Mouse (Mus musculus) stomach, postnatal 0 days (tissue): Measurements from ENCODE around the gene Mettl26. TPM values are rescaled to one million over a fixed set of nuclear protein-coding genes. Genes with fewer than 3 reads are reported as not detected.

Experiments
- ATAC-seq: fragments of 200-750 bp; cut with Nextera tagmentation; 2 replicates; pipeline ENCODE4 v1.8.0; 2017; ENCODE audit not compliant: low FRiP score, low TSS enrichment
- DNase-seq: peaks from one replicate; pipeline ENCODE4 v3.0.0-alpha.2; 2016; ENCODE audit warnings: low spot score
- H3K27ac ChIP-seq: fragments of 300-500 bp; sonication (generic); replicated peaks from 2 replicates; pipeline ENCODE4 v1.5.1; 2014; ENCODE audit warnings: mild to moderate bottlenecking, control low read depth
- H3K27me3 ChIP-seq: fragments of 300-500 bp; sonication (generic); 2 replicates; pipeline ENCODE4 v1.6.1; 2014; ENCODE audit warnings: low read length; ENCODE audit not compliant: control insufficient read depth, insufficient read depth
- H3K36me3 ChIP-seq: fragments of 300-500 bp; sonication (generic); 2 replicates; pipeline ENCODE4 v1.6.1; 2014; ENCODE audit warnings: low read length, mixed read lengths; ENCODE audit not compliant: control insufficient read depth, insufficient read depth
- H3K4me1 ChIP-seq: fragments of 300-500 bp; sonication (generic); replicated peaks from 2 replicates; pipeline ENCODE4 v1.6.1; 2014; ENCODE audit warnings: antibody characterized with exemption; ENCODE audit not compliant: control insufficient read depth, insufficient read depth
- H3K4me2 ChIP-seq: fragments of 300-500 bp; sonication (generic); replicated peaks from 2 replicates; pipeline ENCODE4 v1.6.1; 2014; ENCODE audit warnings: low read depth, mild to moderate bottlenecking, control low read depth, moderate library complexity
- H3K4me3 ChIP-seq: fragments of 300-500 bp; sonication (generic); 2 replicates; pipeline ENCODE4 v1.5.1; 2014; ENCODE audit warnings: low read depth, low read length, control low read depth
- H3K9ac ChIP-seq: fragments of 300-500 bp; sonication (generic); 2 replicates; pipeline ENCODE4 v1.6.1; 2014; ENCODE audit warnings: mild to moderate bottlenecking, low read length, control low read depth, mixed read lengths
- H3K9me3 ChIP-seq: fragments of 300-500 bp; sonication (generic); 2 replicates; pipeline ENCODE4 v1.6.1; 2016; ENCODE audit warnings: low read length; ENCODE audit not compliant: control insufficient read depth
- CTCF ChIP-seq: IDR thresholded peaks from 2 replicates; pipeline ENCODE4 v1.5.1; 2016; ENCODE audit warnings: antibody characterized with exemption, low read depth, mild to moderate bottlenecking, moderate library complexity
- EP300 ChIP-seq: optimal IDR thresholded peaks from 2 replicates; pipeline ENCODE3; 2016; ENCODE audit warnings: antibody characterized with exemption
- WGBS: fragments of 180-500 bp; shearing (Covaris S2); extraction: QIAGEN DNeasy Blood & Tissue Kit; methylation state at CpG from one replicate; pipeline ENCODE4 v1.1.7; 2014; 5-methylcytosine and 5-hydroxymethylcytosine counted together
- polyA plus RNA-seq: library from polyadenylated mRNA; unstranded; fragments of >200 nt; fragmentation: Nextera tagmentation; extraction: Ambion mirVana; gene quantifications from 2 replicates; pipeline ENCODE4 v1.2.1, GENCODE M21; 2015

Mettl26 gene
- polyA plus RNA-seq, 1 experiment from 2014 or later = 52.9 TPM

DNA sequence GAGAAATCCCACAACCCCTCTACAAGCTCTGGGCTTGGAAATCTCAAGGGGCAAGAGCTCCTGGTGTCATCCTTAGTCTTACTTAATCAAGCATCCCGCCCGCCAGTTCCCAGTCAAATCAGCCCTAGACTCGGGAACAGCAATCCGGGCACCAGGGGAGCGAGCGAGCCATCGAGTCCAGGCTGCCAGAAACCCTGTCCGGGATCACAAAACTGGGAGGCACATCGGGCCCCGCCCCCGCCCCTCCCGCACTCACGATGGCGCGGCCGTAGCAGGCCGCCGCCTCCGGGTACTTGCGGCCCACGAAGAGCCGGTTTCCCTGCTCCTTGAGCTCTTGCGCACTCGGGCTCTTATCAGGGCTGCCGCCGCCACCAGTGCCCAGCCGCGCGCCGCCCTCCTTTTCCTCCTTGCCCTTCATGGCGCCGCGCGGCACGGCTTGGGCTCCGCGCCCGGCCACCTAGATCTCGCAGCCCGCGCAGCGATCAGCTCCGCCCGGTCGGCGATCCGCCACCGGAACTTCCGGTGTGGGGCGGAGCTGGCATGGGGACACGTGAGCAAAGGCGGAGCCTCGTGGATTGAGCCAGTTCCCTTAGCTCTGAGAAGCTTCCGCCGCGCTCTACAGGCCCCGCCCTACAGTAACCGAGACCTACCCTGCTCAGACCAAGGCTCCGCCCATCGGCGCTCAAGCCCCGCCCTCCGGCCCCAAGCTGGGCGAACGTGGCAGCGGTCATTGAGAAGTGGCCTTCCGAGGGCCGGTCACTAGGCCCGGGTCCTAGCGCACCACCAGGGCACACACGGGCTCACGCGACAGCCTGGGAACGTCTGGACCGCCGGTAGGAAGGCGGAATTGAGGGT is 42.2 kb upstream of the Mettl26 start:
- DNase-seq = peak; percentile 100
- TF ChIP-seq CTCF (0 out of 2 replicates have a peak, but pooled peaks have one; percentile 4), EP300 (peak; percentile 92)
- H3K27me3 ChIP-seq = no peaks in the 10 kb centered on the region
- peak overlapping the region; percentile 78 for H3K4me3 ChIP-seq
- peaks cover 34% of the 10 kb centered on the region for H3K4me1 ChIP-seq
- WGBS = 1% methylated on average over 63 of the region's 77 CpGs
- peak; percentile 89 for ATAC-seq
- no peaks in the 10 kb centered on the region for H3K9me3 ChIP-seq
- H3K27ac ChIP-seq = peak overlapping the region; percentile 98
- H3K36me3 ChIP-seq = peaks cover 9% of the 10 kb centered on the region
- peak overlapping the region; percentile 88 for H3K4me2 ChIP-seq
- H3K9ac ChIP-seq = peak overlapping the region; percentile 85

DNA sequence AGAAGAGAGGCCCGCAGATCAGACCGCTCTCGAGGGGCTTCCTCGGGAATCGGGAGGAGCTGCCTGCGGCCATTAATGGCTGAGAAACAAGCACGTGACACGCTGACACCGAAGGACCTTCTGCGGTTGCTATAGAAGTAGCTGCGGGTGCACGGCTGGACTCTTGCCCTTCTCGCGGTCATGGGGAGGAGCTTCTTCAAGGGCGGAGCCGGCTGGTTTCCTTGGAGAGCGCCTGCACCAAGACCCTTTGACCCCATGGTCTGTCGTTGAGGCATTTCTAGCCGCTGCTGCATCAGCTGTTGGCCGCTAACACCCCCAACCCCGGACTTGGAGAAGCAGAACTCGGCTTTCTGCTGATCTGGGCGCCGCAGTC is 41.6 kb upstream of the Mettl26 start, which contains the start of gene Stub1:
Gene Stub1, minus strand, starts transcription at position 114 of the 373 bp plus-strand sequence.
- TF ChIP-seq EP300 = no peak
- no peak for TF ChIP-seq CTCF
- Histone ChIP-seq H3K9ac (peak within 1 kb of the TSS; percentile 85), H3K27me3 (no peaks in the 10 kb centered on the region), H3K4me3 (peak within 1 kb of the TSS; percentile 78), H3K36me3 (peaks cover 12% of the 10 kb centered on the region), H3K4me1 (peaks cover 34% of the 10 kb centered on the region), H3K9me3 (no peaks in the 10 kb centered on the region), H3K27ac (peak within 1 kb of the TSS; percentile 98), H3K4me2 (peak within 1 kb of the TSS; percentile 88)
- peak; percentile 65 for ATAC-seq
- DNase-seq = peak; percentile 94
- under 1% methylated on average over 24 of the region's 24 CpGs for WGBS

- Histone ChIP-seq H3K4me1 (peaks cover 31% of the 10 kb centered on the region), H3K27me3 (no peaks in the 10 kb centered on the region), H3K4me2 (peak overlapping the region; percentile 88), H3K4me3 (peak overlapping the region; percentile 78), H3K36me3 (peaks cover 13% of the 10 kb centered on the region), H3K9ac (peak overlapping the region; percentile 80), H3K27ac (peak overlapping the region; percentile 98), H3K9me3 (no peaks in the 10 kb centered on the region)
- TF ChIP-seq EP300 (no peak), CTCF (no peak)
- no peak for DNase-seq
- 9% methylated on average over 6 of the region's 6 CpGs for WGBS
- no peak for ATAC-seq
Observed at GRCm38 (mm10) chr17:25833961-25834594, 40.8 kb upstream of the Mettl26 start.

GRCm38 (mm10) chr17:25834595-25835222 is 40.2 kb upstream of the Mettl26 start:
- peak overlapping the region; percentile 80 for H3K9ac ChIP-seq
- H3K27me3 ChIP-seq = no peaks in the 10 kb centered on the region
- 0 out of 2 replicates have a peak overlapping the region, but pooled peaks have one; percentile 24 for H3K27ac ChIP-seq
- H3K9me3 ChIP-seq = no peaks in the 10 kb centered on the region
- H3K4me1 ChIP-seq = peaks cover 28% of the 10 kb centered on the region
- H3K4me2 ChIP-seq = peak overlapping the region; percentile 88
- no peak for ATAC-seq
- TF ChIP-seq CTCF (no peak), EP300 (no peak)
- peak overlapping the region; percentile 78 for H3K4me3 ChIP-seq
- DNase-seq = no peak
- peaks cover 18% of the 10 kb centered on the region for H3K36me3 ChIP-seq
- WGBS = 66% methylated on average over 12 of the region's 12 CpGs

DNA sequence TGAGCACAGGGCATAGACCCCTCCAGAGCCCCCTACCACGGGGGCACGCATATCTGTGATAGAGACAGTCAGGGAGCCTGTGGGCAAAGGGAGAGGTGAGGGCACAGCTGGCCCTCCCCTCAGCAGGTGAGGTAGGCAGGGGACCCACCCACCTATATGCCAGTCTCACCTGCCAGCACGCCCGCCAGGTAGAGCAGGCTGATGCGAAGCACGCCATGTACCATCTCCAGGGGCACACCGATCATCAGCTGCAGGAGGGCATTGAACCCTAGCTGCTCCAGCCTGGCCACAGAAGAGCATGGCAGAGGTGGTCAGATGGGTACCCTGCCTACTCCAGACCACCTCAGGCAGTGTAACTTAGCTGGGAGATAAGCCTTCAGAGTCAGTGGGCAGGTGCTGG is 39.6 kb upstream of the Mettl26 start:
- ATAC-seq (no peak), DNase-seq (no peak)
- WGBS = 80% methylated on average over 7 of the region's 7 CpGs
- no peaks in the 10 kb centered on the region for H3K9me3 ChIP-seq
- no peak overlapping the region for H3K27ac ChIP-seq
- no peak overlapping the region for H3K9ac ChIP-seq
- H3K4me3 ChIP-seq = no peak overlapping the region
- H3K36me3 ChIP-seq = peaks cover 23% of the 10 kb centered on the region
- peak overlapping the region; percentile 88; the same call in 1 of the 2 replicates for H3K4me2 ChIP-seq
- TF ChIP-seq CTCF = no peak
- no peak for TF ChIP-seq EP300
- no peaks in the 10 kb centered on the region for H3K27me3 ChIP-seq
- peaks cover 27% of the 10 kb centered on the region for H3K4me1 ChIP-seq
